Mouse (Mus musculus): ENCODE data around the gene Plin3. TPM values are rescaled to one million over a fixed set of nuclear protein-coding genes. Genes with fewer than 3 reads are reported as not detected.
A peak's percentile ranks its signal among the peaks of the same experiment; 100 is the strongest.
"Not testable (repeated sequence)": the region's sequence is repeated elsewhere in the genome, so short reads cannot be mapped to it uniquely, and the experiment has no call there.

Gene Plin3
- polyA plus RNA-seq, 1 experiment from 2014 or later: 30.2 TPM

- 0 out of 2 replicates have a peak, but pooled peaks have one; percentile 1 for ATAC-seq
- peak overlapping the region; percentile 66 for H3K9ac ChIP-seq
- WGBS (ENCODE audit: insufficient replicate concordance): 66% methylated on average over 3 of the region's 3 CpGs
- no peaks in the 10 kb centered on the region for H3K27me3 ChIP-seq (replicated peaks)
- no peaks in the 10 kb centered on the region for H3K9me3 ChIP-seq (replicated peaks)
- H3K36me3 ChIP-seq: peaks cover 47% of the 10 kb centered on the region
- peak overlapping the region; percentile 78 for H3K4me2 ChIP-seq
- peak overlapping the region; percentile 74 for H3K27ac ChIP-seq
- peak overlapping the region; percentile 50 for H3K4me3 ChIP-seq
- peaks cover 43% of the 10 kb centered on the region for H3K4me1 ChIP-seq
Measured at GRCm38 (mm10) chr17:56269741-56270140, 22.9 kb downstream of the Plin3 start.

- 18% methylated on average over 12 of the region's 12 CpGs for WGBS (ENCODE audit: insufficient replicate concordance)
Measured at GRCm38 (mm10) chr17:56269153-56269630, 23.5 kb downstream of the Plin3 start.

DNA sequence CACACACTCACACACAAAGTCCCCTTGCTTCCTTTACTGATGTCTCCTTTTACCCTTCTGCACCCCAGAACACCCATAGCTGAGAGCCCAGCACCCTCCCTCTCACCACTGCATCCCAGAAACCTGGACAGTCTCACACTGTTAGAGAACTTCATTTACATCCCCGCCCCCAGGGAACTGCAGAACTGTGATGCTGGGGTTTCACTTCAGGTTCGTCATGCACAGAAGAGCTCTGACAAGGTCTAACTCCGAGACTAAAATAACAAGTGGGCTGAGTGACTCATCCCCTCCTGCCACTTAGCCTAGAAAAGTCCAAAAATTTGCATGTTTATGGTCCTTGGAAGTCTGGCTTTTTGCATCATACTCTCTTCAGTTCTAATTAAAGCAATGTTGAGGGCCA lies 26.4 kb downstream of the Plin3 start:
- H3K4me2 ChIP-seq: no peak overlapping the region
- ATAC-seq: no peak
- no peak overlapping the region for H3K9ac ChIP-seq
- peaks cover 41% of the 10 kb centered on the region for H3K4me1 ChIP-seq
- peaks cover 45% of the 10 kb centered on the region for H3K36me3 ChIP-seq
- no peaks in the 10 kb centered on the region for H3K27me3 ChIP-seq (replicated peaks)
- 56% methylated on average over 3 of the region's 3 CpGs for WGBS (ENCODE audit: insufficient replicate concordance)
- no peak overlapping the region for H3K4me3 ChIP-seq
- peak overlapping the region; percentile 7; the same call in 1 of the 2 replicates for H3K27ac ChIP-seq
- H3K9me3 ChIP-seq (replicated peaks): no peaks in the 10 kb centered on the region

More at GRCm38 (mm10) chr17:56269153-56269630, 23.5 kb downstream of the Plin3 start:
- Histone ChIP-seq H3K4me1 (peaks cover 39% of the 10 kb centered on the region), H3K9ac (peak overlapping the region; percentile 66), H3K36me3 (peaks cover 50% of the 10 kb centered on the region), H3K27ac (peak overlapping the region; percentile 74), H3K4me2 (peak overlapping the region; percentile 78), H3K27me3 (replicated peaks) (no peaks in the 10 kb centered on the region), H3K4me3 (peak overlapping the region; percentile 50), H3K9me3 (replicated peaks) (no peaks in the 10 kb centered on the region)
- peak; percentile 78 for ATAC-seq

- Histone ChIP-seq H3K27ac (0 out of 2 replicates have a peak overlapping the region, but pooled peaks have one; percentile 7), H3K4me2 (no peak overlapping the region)
Measured at GRCm38 (mm10) chr17:56265869-56266268, 26.8 kb downstream of the Plin3 start.

GRCm38 (mm10) chr17:56265011-56265410 lies 27.7 kb downstream of the Plin3 start:
- H3K27ac ChIP-seq: no peak overlapping the region
- H3K4me3 ChIP-seq: no peak overlapping the region
- no peaks in the 10 kb centered on the region for H3K27me3 ChIP-seq (replicated peaks)
- H3K4me2 ChIP-seq: no peak overlapping the region
- 84% methylated on average over 4 of the region's 4 CpGs for WGBS (ENCODE audit: insufficient replicate concordance)
- H3K36me3 ChIP-seq: peaks cover 45% of the 10 kb centered on the region
- peaks cover 53% of the 10 kb centered on the region for H3K4me1 ChIP-seq
- no peaks in the 10 kb centered on the region for H3K9me3 ChIP-seq (replicated peaks)
- no peak for ATAC-seq
- H3K9ac ChIP-seq: no peak overlapping the region

More at GRCm38 (mm10) chr17:56265869-56266268, 26.8 kb downstream of the Plin3 start:
- Histone ChIP-seq H3K4me3 (no peak overlapping the region), H3K36me3 (peaks cover 45% of the 10 kb centered on the region), H3K9ac (no peak overlapping the region), H3K4me1 (peaks cover 46% of the 10 kb centered on the region), H3K27me3 (replicated peaks) (no peaks in the 10 kb centered on the region), H3K9me3 (replicated peaks) (no peaks in the 10 kb centered on the region)
- 72% methylated on average over 3 of the region's 3 CpGs for WGBS (ENCODE audit: insufficient replicate concordance)
- no peak for ATAC-seq

GRCm38 (mm10) chr17:56264020-56264419 lies 28.7 kb downstream of the Plin3 start:
- H3K4me1 ChIP-seq: peaks cover 53% of the 10 kb centered on the region
- no peak overlapping the region for H3K4me3 ChIP-seq
- no peaks in the 10 kb centered on the region for H3K9me3 ChIP-seq (replicated peaks)
- 20% methylated on average over 8 of the region's 8 CpGs for WGBS (ENCODE audit: insufficient replicate concordance)
- H3K9ac ChIP-seq: no peak overlapping the region
- ATAC-seq: peak; percentile 68
- H3K27me3 ChIP-seq (replicated peaks): no peaks in the 10 kb centered on the region
- no peak overlapping the region for H3K4me2 ChIP-seq
- H3K36me3 ChIP-seq: peaks cover 53% of the 10 kb centered on the region
- no peak overlapping the region for H3K27ac ChIP-seq

- Histone ChIP-seq H3K27ac (no peak overlapping the region), H3K4me2 (no peak overlapping the region), H3K27me3 (replicated peaks) (no peaks in the 10 kb centered on the region), H3K4me3 (no peak overlapping the region), H3K4me1 (peaks cover 62% of the 10 kb centered on the region), H3K9ac (no peak overlapping the region), H3K36me3 (peaks cover 65% of the 10 kb centered on the region), H3K9me3 (replicated peaks) (no peaks in the 10 kb centered on the region)
- 66% methylated on average over 3 of the region's 3 CpGs for WGBS (ENCODE audit: insufficient replicate concordance)
- ATAC-seq: no peak
Measured at GRCm38 (mm10) chr17:56262645-56263094, 30.0 kb downstream of the Plin3 start.

GRCm38 (mm10) chr17:56261166-56261565 lies 31.5 kb downstream of the Plin3 start:
- ATAC-seq: no peak
- Histone ChIP-seq H3K9ac (no peak overlapping the region), H3K27me3 (replicated peaks) (no peaks in the 10 kb centered on the region), H3K4me3 (no peak overlapping the region), H3K9me3 (replicated peaks) (no peaks in the 10 kb centered on the region), H3K4me1 (peaks cover 65% of the 10 kb centered on the region), H3K27ac (no peak overlapping the region), H3K36me3 (peaks cover 68% of the 10 kb centered on the region), H3K4me2 (no peak overlapping the region)
- WGBS (ENCODE audit: insufficient replicate concordance): 73% methylated on average over 3 of the region's 3 CpGs

GRCm38 (mm10) chr17:56259301-56260037 lies 33.2 kb downstream of the Plin3 start:
- Histone ChIP-seq H3K27ac (no peak overlapping the region), H3K4me3 (peak overlapping the region; percentile 85; the same call in 1 of the 2 replicates), H3K4me2 (peak overlapping the region; percentile 99), H3K27me3 (replicated peaks) (no peaks in the 10 kb centered on the region), H3K4me1 (peaks cover 59% of the 10 kb centered on the region), H3K9ac (peak overlapping the region; percentile 37; the same call in 1 of the 2 replicates), H3K9me3 (replicated peaks) (no peaks in the 10 kb centered on the region), H3K36me3 (peaks cover 58% of the 10 kb centered on the region)
- ATAC-seq: no peak
- WGBS (ENCODE audit: insufficient replicate concordance): 81% methylated on average over 10 of the region's 10 CpGs

GRCm38 (mm10) chr17:56258812-56259211 lies 33.9 kb downstream of the Plin3 start:
- peak overlapping the region; percentile 37; the same call in 1 of the 2 replicates for H3K9ac ChIP-seq
- 60% methylated on average over 2 of the region's 2 CpGs for WGBS (ENCODE audit: insufficient replicate concordance)

DNA sequence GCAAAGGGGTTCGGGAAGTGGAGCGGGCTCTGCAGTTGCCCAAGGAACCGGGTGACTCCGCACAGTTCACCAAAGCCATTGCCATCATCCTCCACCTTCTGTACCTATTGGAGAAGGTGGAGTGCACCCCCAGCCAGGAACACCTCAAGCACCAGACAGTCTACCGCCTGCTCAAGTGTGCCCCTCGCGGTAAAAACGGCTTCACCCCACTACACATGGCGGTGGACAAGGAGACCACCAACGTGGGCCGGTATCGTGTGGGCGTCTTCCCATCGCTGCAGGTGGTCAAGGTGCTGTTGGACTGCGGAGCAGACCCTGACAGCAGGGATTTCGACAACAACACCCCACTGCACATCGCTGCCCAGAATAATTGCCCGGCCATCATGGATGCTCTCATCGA lies 34.4 kb downstream of the Plin3 start:
- whole genome bisulfite sequencing (ENCODE audit: insufficient replicate concordance): 81% methylated on average over 19 of the region's 19 CpGs
- peaks cover 57% of the 10 kb centered on the region for H3K36me3 ChIP-seq
- peak overlapping the region; percentile 85 for H3K4me3 ChIP-seq
- H3K27ac ChIP-seq; H3K27me3 ChIP-seq (replicated peaks); ATAC-seq; H3K9me3 ChIP-seq (replicated peaks); H3K9ac ChIP-seq: not testable (repeated sequence)
- H3K4me2 ChIP-seq: peak overlapping the region; percentile 99
- peaks cover 59% of the 10 kb centered on the region for H3K4me1 ChIP-seq

More at GRCm38 (mm10) chr17:56258812-56259211, 33.9 kb downstream of the Plin3 start:
- not testable (repeated sequence) for H3K27me3 ChIP-seq (replicated peaks); H3K27ac ChIP-seq; ATAC-seq; H3K9me3 ChIP-seq (replicated peaks)
- Histone ChIP-seq H3K4me2 (peak overlapping the region; percentile 99), H3K4me1 (peaks cover 59% of the 10 kb centered on the region), H3K36me3 (peaks cover 58% of the 10 kb centered on the region), H3K4me3 (peak overlapping the region; percentile 85)

DNA sequence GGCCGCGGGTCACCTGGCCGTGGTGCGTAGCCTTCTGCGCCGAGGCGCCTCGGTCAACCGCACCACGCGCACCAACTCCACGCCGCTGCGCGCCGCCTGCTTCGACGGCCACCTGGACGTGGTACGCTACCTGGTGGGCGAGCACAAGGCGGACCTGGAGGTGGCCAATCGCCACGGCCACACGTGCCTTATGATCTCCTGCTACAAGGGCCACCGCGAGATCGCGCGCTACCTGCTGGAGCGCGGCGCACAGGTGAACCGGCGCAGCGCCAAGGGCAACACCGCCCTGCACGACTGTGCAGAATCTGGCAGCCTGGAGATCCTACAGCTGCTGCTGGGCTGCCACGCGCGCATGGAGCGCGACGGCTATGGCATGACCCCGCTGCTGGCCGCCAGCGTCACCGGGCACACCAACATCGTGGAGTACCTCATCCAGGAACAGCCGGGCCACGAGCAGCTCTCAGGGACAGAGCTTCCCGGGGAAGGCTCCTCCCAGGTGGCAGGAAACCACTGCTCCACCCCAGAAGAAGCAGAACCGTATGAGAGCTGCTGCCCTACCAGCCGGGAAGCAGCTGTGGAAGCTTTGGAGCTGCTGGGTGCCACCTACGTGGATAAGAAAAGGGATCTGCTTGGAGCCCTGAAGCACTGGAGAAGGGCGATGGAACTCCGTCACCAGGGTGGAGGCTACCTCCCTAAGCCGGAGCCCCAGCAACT lies 35.3 kb downstream of the Plin3 start:
- no peak for ATAC-seq
- H3K4me2 ChIP-seq: peak overlapping the region; percentile 99
- H3K36me3 ChIP-seq: peaks cover 48% of the 10 kb centered on the region
- peak overlapping the region; percentile 78 for H3K9ac ChIP-seq
- H3K4me1 ChIP-seq: peaks cover 56% of the 10 kb centered on the region
- no peaks in the 10 kb centered on the region for H3K9me3 ChIP-seq (replicated peaks)
- peak overlapping the region; percentile 95 for H3K27ac ChIP-seq
- H3K27me3 ChIP-seq (replicated peaks): no peaks in the 10 kb centered on the region
- 5% methylated on average over 58 of the region's 58 CpGs for WGBS (ENCODE audit: insufficient replicate concordance)
- peak overlapping the region; percentile 85 for H3K4me3 ChIP-seq

All from liver, embryonic 12.5 days (tissue).